Mouse (Mus musculus): Measurements from ENCODE around the gene Mapk12. TPM values are rescaled to one million over a fixed set of nuclear protein-coding genes. Genes with fewer than 3 reads are reported as not detected.
A peak's percentile ranks its signal among the peaks of the same experiment; 100 is the strongest.

Gene Mapk12
- polyA plus RNA-seq, 1 experiment from 2014 or later = 9.1 TPM

- 83% methylated on average over 2 of the region's 2 CpGs for WGBS
- no peak overlapping the region for H3K4me3 ChIP-seq
- no peak overlapping the region for H3K9ac ChIP-seq
- H3K27ac ChIP-seq = no peak overlapping the region
- no peak overlapping the region for H3K4me2 ChIP-seq
- ATAC-seq = no peak
- peaks cover 13% of the 10 kb centered on the region for H3K4me1 ChIP-seq
- no peaks in the 10 kb centered on the region for H3K9me3 ChIP-seq (replicated peaks)
- H3K27me3 ChIP-seq = no peaks in the 10 kb centered on the region
- H3K36me3 ChIP-seq (ENCODE audit: poor library complexity, severe bottlenecking) = peaks cover 69% of the 10 kb centered on the region
These were observed 55.7 kb downstream of the Mapk12 start for GRCm38 (mm10) chr15:89084826-89085225.

DNA sequence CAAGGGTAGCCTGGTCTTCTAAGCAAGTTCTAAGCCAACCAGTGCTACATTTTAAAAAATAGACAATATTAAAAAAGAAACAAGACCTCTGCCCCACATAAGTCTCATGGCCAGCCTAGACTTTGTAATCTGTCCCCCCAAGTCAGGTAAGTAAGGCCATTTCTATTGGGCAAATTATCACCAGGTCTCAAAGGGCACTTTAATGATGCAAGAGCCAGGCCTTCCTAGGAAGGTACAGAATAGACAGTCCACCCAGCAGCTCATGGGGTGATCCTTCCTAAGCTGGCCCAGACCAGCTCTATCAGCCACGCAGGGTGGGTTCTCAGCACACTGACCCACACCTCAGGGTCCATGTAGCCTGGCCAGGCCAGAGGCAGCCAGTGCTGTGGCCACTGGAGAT is 56.6 kb downstream of the Mapk12 start:
- Histone ChIP-seq H3K4me3 (no peak overlapping the region), H3K4me2 (no peak overlapping the region), H3K27ac (no peak overlapping the region), H3K9me3 (replicated peaks) (no peaks in the 10 kb centered on the region), H3K4me1 (peaks cover 9% of the 10 kb centered on the region), H3K27me3 (no peaks in the 10 kb centered on the region), H3K9ac (no peak overlapping the region), H3K36me3 (ENCODE audit: poor library complexity, severe bottlenecking) (peaks cover 70% of the 10 kb centered on the region)
- ATAC-seq = no peak
- WGBS = 97% methylated on average over 1 of the region's 1 CpGs

Small RNA genes lying within 50 kb of the gene (microRNA-seq; reads per million reads assigned to microRNA genes)
- 4.6 reads per million, percentile 13 among the genes with 10 or more reads in this experiment for gene Mir6958
- gene Mir7118 = not detected

Other genes with a start within 250 kb of the Mapk12 start
- gene Ttll8, start 186.3 kb downstream of the Mapk12 start, polyA plus RNA-seq (2015; fragmentation: Nextera tagmentation; extraction: Ambion mirVana) = 0.13 TPM in 1 of 2 replicates, not detected in the other
- gene Mlc1, start 161.7 kb downstream of the Mapk12 start, polyA plus RNA-seq (2015; fragmentation: Nextera tagmentation; extraction: Ambion mirVana) = 20.9 and 23.8 TPM in 2 replicates
- not detected in 2 replicates for gene Mov10l1, start 157.8 kb downstream of the Mapk12 start, polyA plus RNA-seq (2015; fragmentation: Nextera tagmentation; extraction: Ambion mirVana)
- 2.3 and 2.4 TPM in 2 replicates for gene Panx2, start 81.0 kb downstream of the Mapk12 start, polyA plus RNA-seq (2015; fragmentation: Nextera tagmentation; extraction: Ambion mirVana)
- 40.4 and 45.1 TPM in 2 replicates for gene Trabd, start 65.6 kb downstream of the Mapk12 start, polyA plus RNA-seq (2015; fragmentation: Nextera tagmentation; extraction: Ambion mirVana)
- 20.9 and 22.5 TPM in 2 replicates for gene Selenoo, start 51.6 kb downstream of the Mapk12 start, polyA plus RNA-seq (2015; fragmentation: Nextera tagmentation; extraction: Ambion mirVana)
- 16.8 and 19.8 TPM in 2 replicates for gene Tubgcp6, start 17.6 kb downstream of the Mapk12 start, polyA plus RNA-seq (2015; fragmentation: Nextera tagmentation; extraction: Ambion mirVana)
- 22.3 and 25.4 TPM in 2 replicates for gene Hdac10, start 12.0 kb downstream of the Mapk12 start, polyA plus RNA-seq (2015; fragmentation: Nextera tagmentation; extraction: Ambion mirVana)
- gene Mapk11, start 8.9 kb upstream of the Mapk12 start, polyA plus RNA-seq (2015; fragmentation: Nextera tagmentation; extraction: Ambion mirVana) = 43.0 and 45.5 TPM in 2 replicates
- 101 and 130 TPM in 2 replicates for gene Plxnb2, start 40.1 kb upstream of the Mapk12 start, polyA plus RNA-seq (2015; fragmentation: Nextera tagmentation; extraction: Ambion mirVana)
- gene Dennd6b, start 55.8 kb upstream of the Mapk12 start, polyA plus RNA-seq (2015; fragmentation: Nextera tagmentation; extraction: Ambion mirVana) = 40.7 and 47.7 TPM in 2 replicates
- gene Ppp6r2, start 70.8 kb upstream of the Mapk12 start, polyA plus RNA-seq (2015; fragmentation: Nextera tagmentation; extraction: Ambion mirVana) = 68.5 and 71.7 TPM in 2 replicates
- gene Sbf1, start 174.6 kb upstream of the Mapk12 start, polyA plus RNA-seq (2015; fragmentation: Nextera tagmentation; extraction: Ambion mirVana) = 66.0 and 76.1 TPM in 2 replicates
- not detected in 2 replicates for gene Adm2, start 182.0 kb upstream of the Mapk12 start, polyA plus RNA-seq (2015; fragmentation: Nextera tagmentation; extraction: Ambion mirVana)
- gene Miox, start 193.7 kb upstream of the Mapk12 start, polyA plus RNA-seq (2015; fragmentation: Nextera tagmentation; extraction: Ambion mirVana) = not detected in 2 replicates
- gene Lmf2, start 215.0 kb upstream of the Mapk12 start, polyA plus RNA-seq (2015; fragmentation: Nextera tagmentation; extraction: Ambion mirVana) = 34.4 and 38.6 TPM in 2 replicates
- 156 and 170 TPM in 2 replicates for gene Ncaph2, start 215.0 kb upstream of the Mapk12 start, polyA plus RNA-seq (2015; fragmentation: Nextera tagmentation; extraction: Ambion mirVana)
- gene Sco2, start 233.1 kb upstream of the Mapk12 start, polyA plus RNA-seq (2015; fragmentation: Nextera tagmentation; extraction: Ambion mirVana) = 4.0 and 7.4 TPM in 2 replicates
- 1.8 and 1.9 TPM in 2 replicates for gene Tymp, start 236.3 kb upstream of the Mapk12 start, polyA plus RNA-seq (2015; fragmentation: Nextera tagmentation; extraction: Ambion mirVana)
- gene Odf3b, start 238.6 kb upstream of the Mapk12 start, polyA plus RNA-seq (2015; fragmentation: Nextera tagmentation; extraction: Ambion mirVana) = 0.98 and 3.4 TPM in 2 replicates
- not detected in 2 replicates for gene Klhdc7b, start 244.2 kb upstream of the Mapk12 start, polyA plus RNA-seq (2015; fragmentation: Nextera tagmentation; extraction: Ambion mirVana)

Data from forebrain, embryonic 13.5 days (tissue).